Mouse (Mus musculus): ENCODE results near the gene Pax6.

DNA sequence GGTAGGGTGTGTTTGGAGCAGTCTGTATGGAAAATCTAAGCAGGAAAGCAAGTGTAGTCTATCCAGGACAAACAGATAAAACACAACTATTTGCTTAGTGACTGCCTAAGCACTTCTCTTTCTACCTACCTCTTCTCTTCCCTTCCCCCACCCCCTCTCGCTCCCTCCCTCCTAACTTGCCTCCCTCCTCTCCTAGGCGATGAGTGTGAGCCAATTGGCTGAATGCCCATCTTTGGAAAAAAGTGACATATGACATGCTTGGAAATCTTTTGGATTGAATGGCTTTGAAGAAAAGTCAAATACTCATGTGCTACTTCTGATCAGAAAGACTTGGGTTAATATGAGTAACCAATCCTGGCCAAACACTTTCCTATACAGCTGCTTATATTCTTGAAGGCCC lies 36.6 kb downstream of the Pax6 start:
- TF ChIP-seq CTCF (IDR thresholded peaks at IDR 0.05; ENCODE audit: borderline replicate concordance, insufficient read depth, low read depth, low read length) (no peak), POLR2A (IDR thresholded peaks at IDR 0.05; ENCODE audit: borderline replicate concordance, insufficient read depth, low read length) (no peak)
